Mouse (Mus musculus): ENCODE data around the gene Slc44a3. TPM values are rescaled to one million over a fixed set of nuclear protein-coding genes. Genes with fewer than 3 reads are reported as not detected.
A peak's percentile ranks its signal among the peaks of the same experiment; 100 is the strongest.

The Slc44a3 gene
- polyA plus RNA-seq (2016; fragmentation: Nextera tagmentation; extraction: Ambion mirVana), result 0.55 and 0.64 TPM in 2 replicates

DNA sequence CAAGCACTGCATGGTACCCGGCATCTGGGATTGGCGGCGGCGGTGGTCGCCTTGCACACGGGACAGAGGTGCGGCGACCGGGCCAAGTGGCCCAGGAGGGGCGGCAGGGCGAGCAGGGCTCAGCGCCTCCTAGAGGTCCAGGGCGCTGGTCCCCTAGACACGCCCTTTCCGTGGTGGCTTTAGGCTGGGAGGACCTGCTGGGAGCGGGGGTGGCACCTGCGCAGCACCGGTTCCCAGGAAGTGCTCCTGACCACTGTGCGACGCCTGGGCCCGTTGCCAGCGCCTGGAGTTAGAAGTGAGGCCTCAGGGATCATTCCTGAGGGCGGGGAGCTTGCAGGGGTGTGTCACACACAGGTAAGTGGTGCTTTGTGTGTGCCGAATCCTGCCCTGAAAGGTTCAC is at the start of gene Slc44a3:
Slc44a3 (minus strand) TSS at position 229 of the 400 bp plus-strand sequence.
- Histone ChIP-seq H3K27ac (no peak within 1 kb of the TSS), H3K27me3 (ENCODE audit: poor library complexity, severe bottlenecking) (peaks cover 60% of the 10 kb centered on the region)
- 2% methylated on average over 24 of the region's 24 CpGs for WGBS

DNA sequence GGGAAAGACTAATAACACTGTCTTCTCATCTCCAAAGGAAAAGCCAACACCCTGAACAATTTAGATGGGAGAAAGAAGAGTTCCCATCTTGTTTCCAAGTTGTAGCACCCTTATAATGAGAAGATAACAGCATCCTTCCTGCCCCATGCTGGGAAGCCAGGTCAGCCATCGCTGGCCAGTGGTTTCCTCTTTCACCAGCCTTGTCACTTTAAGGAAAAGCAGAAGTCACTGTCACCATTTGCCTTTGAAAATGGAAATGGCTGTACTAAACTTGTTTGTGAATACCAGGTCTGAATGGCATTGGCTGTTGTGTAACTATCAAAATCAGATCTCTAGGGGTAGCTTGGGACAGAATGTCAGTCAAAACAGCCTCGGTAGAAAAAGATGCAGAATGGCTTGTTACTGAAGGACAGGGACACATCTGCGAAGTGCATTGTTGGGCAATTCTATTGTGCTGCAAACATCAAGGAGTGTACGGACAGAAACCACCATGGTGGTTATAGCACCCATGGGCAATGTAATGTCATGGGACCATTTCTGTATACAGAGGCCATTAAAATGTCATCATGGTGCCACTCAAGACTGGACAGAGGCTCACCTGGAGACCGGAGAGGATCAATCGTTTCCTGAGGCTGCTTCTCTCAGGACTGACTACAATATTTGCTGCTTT is 47.8 kb upstream of the Slc44a3 start:
- Histone ChIP-seq H3K4me3 (no peak overlapping the region), H3K36me3 (replicated peaks) (no peaks in the 10 kb centered on the region), H3K9me3 (no peaks in the 10 kb centered on the region), H3K4me1 (peaks cover 15% of the 10 kb centered on the region), H3K27ac (no peak overlapping the region), H3K27me3 (ENCODE audit: poor library complexity, severe bottlenecking) (no peaks in the 10 kb centered on the region)
- no peak for DNase-seq (ENCODE audit: extremely low spot score, low spot score)
- WGBS, result 91% methylated on average over 6 of the region's 6 CpGs

More for the DNA sequence above, at the start of gene Slc44a3:
- Histone ChIP-seq H3K36me3 (replicated peaks) (no peaks in the 10 kb centered on the region), H3K9me3 (no peaks in the 10 kb centered on the region), H3K4me1 (peaks cover 13% of the 10 kb centered on the region), H3K4me3 (peak within 1 kb of the TSS; percentile 47)
- no peak for DNase-seq (ENCODE audit: extremely low spot score, low spot score)

DNA sequence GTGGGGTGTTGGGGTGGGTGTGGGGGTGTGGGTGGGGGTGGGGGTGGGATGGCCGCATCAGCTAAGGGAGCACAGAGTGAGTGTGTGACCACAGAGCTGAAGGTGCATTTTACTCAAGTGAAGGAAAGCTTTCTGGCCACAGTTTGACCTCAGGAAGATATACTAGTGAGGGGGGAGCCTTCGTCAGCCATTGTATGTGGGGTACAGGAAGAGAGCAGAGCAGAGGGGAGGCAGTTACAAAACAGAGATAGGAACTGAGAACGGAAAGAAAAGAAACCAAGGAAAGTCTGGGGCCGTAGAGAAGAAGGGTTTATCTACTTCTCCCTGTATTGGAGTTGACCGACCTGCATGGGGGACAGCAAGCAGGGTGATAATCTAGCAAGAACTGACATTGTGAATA is 47.2 kb upstream of the Slc44a3 start:
- H3K27ac ChIP-seq, result no peak overlapping the region
- no peak for DNase-seq (ENCODE audit: extremely low spot score, low spot score)

DNA sequence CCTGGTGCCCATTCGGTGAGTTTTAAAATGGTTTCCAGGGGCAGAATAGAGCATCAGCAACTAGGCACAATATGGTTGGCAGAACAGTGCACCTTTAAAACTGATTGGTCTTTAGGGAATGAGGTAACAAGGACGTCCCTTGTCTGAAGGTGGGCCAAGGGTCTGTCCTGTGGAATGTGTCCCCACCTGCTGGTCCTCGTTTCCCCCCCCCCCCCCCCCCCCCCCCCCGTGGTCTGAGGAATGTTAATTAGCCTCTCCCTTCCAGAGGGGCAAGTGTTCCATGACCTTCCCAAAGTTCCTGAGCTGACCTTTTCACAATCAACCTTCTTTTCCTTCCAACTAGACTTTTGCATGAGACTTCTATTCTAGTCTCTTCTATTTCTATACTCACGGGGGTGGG is 46.5 kb upstream of the Slc44a3 start:
- peaks cover 15% of the 10 kb centered on the region for H3K4me1 ChIP-seq
- H3K27ac ChIP-seq, result no peak overlapping the region
- no peak for DNase-seq (ENCODE audit: extremely low spot score, low spot score)
- H3K4me3 ChIP-seq, result no peak overlapping the region
- 62% methylated on average over 3 of the region's 5 CpGs for WGBS
- H3K9me3 ChIP-seq, result no peaks in the 10 kb centered on the region
- no peaks in the 10 kb centered on the region for H3K27me3 ChIP-seq (ENCODE audit: poor library complexity, severe bottlenecking)
- H3K36me3 ChIP-seq (replicated peaks), result no peaks in the 10 kb centered on the region

More for the DNA sequence above, 47.2 kb upstream of the Slc44a3 start:
- peaks cover 15% of the 10 kb centered on the region for H3K4me1 ChIP-seq
- no peaks in the 10 kb centered on the region for H3K27me3 ChIP-seq (ENCODE audit: poor library complexity, severe bottlenecking)
- no peaks in the 10 kb centered on the region for H3K9me3 ChIP-seq
- H3K36me3 ChIP-seq (replicated peaks), result no peaks in the 10 kb centered on the region
- H3K4me3 ChIP-seq, result no peak overlapping the region
- WGBS, result 89% methylated on average over 5 of the region's 5 CpGs

DNA sequence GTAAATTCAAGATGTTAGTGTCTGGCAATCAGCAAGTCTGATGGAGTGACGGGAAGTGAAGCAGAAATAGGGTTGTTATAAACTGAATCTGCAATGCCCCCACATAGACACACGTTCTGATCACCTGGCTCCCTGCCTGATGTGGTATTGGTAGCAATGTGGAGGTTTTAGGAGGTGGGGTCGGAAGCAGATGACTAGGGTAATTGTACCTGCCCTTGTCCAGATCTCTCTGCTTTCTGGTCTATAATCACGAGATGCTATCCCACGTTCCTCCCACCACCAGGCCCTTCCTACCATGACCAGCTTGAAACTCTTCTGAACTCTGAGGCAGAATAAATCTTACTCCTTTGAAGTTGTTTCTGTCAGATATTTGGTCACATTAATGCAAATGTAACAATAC is 45.4 kb upstream of the Slc44a3 start:
- WGBS, result 94% methylated on average over 5 of the region's 5 CpGs
- Histone ChIP-seq H3K9me3 (no peaks in the 10 kb centered on the region; the same call in 1 of the 2 replicates), H3K27me3 (ENCODE audit: poor library complexity, severe bottlenecking) (no peaks in the 10 kb centered on the region), H3K36me3 (replicated peaks) (no peaks in the 10 kb centered on the region), H3K4me3 (no peak overlapping the region), H3K4me1 (peaks cover 15% of the 10 kb centered on the region), H3K27ac (peak overlapping the region; percentile 71)
- no peak for DNase-seq (ENCODE audit: extremely low spot score, low spot score)

DNA sequence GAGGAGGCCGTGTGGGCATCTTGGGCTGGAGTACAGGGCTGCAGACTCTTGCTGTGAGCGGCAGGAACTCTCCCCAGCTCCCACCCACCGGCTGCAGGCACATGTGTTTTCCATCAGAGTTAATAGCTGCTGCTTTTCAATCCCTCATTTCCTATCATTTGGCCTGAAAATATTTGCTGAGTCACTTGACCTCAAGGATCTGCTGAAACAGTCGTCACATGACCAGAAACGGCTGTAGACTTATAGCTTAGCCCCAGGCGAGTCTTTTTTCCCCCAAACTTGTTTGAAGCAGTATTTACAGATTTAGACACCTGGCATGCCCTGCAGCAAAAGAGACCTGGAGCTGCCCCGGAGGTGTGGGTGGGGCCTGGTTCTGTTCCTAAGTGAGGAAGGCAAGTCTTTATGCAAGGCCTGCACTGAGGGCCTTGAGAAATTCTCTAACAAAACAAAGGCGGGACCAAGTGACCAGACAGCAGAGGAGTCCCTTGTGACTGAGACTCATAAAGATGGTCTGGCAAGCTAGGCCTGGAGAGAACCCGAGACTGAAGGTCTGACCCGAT is 44.9 kb upstream of the Slc44a3 start:
- H3K27me3 ChIP-seq (ENCODE audit: poor library complexity, severe bottlenecking), result no peaks in the 10 kb centered on the region
- H3K9me3 ChIP-seq, result no peaks in the 10 kb centered on the region; the same call in 1 of the 2 replicates
- peak; percentile 48 for DNase-seq (ENCODE audit: extremely low spot score, low spot score)
- WGBS, result 54% methylated on average over 10 of the region's 10 CpGs
- H3K4me1 ChIP-seq, result peaks cover 15% of the 10 kb centered on the region
- H3K36me3 ChIP-seq (replicated peaks), result no peaks in the 10 kb centered on the region
- H3K4me3 ChIP-seq, result no peak overlapping the region
- peak overlapping the region; percentile 71 for H3K27ac ChIP-seq

DNA sequence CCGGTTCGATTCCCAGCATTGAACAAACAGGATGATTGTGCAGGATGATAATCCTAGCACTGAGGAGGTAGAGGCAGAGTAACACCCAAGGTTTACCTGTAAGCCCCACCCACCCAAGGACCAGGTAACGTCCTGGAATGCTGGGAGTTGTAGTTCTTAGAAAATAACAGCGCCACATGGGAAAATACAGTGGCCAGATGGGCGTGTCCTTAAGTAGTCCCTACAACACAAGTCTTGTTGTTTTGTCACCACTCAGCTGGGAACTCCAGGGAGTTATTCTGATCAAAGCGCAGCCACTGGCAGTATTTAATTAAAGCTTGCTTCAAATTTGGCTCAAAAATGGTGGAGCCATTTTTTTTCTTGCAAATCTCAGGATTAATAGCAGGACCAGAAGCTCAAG is 44.2 kb upstream of the Slc44a3 start:
- DNase-seq (ENCODE audit: extremely low spot score, low spot score), result no peak
- Histone ChIP-seq H3K4me1 (peaks cover 15% of the 10 kb centered on the region), H3K9me3 (no peaks in the 10 kb centered on the region; the same call in 1 of the 2 replicates), H3K27ac (no peak overlapping the region), H3K4me3 (no peak overlapping the region), H3K36me3 (replicated peaks) (no peaks in the 10 kb centered on the region), H3K27me3 (ENCODE audit: poor library complexity, severe bottlenecking) (no peaks in the 10 kb centered on the region)
- whole genome bisulfite sequencing, result 60% methylated on average over 6 of the region's 6 CpGs

DNA sequence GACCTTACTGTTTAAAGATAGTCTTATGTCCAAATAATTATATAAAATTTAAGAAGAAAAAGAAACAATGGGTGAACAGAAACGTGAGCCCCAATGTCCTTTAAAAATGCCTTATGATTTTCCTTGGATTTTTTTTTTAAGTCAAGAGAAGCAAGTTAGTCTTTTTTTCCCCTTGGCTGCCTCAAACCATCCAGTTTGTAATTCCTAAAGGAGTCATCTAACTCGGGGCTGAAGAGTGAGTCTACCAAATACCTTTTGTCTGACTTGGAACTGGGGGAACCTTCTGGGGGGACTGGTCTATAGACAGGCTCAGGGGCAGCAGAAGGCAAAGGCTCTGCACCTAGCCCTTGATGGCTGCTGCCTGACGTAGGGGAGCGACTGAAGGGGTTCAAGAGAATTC is 42.2 kb upstream of the Slc44a3 start:
- Histone ChIP-seq H3K4me1 (peaks cover 18% of the 10 kb centered on the region), H3K9me3 (no peaks in the 10 kb centered on the region; the same call in 1 of the 2 replicates), H3K4me3 (no peak overlapping the region), H3K27me3 (ENCODE audit: poor library complexity, severe bottlenecking) (no peaks in the 10 kb centered on the region), H3K27ac (no peak overlapping the region), H3K36me3 (replicated peaks) (no peaks in the 10 kb centered on the region)
- DNase-seq (ENCODE audit: extremely low spot score, low spot score), result no peak
- 90% methylated on average over 4 of the region's 4 CpGs for WGBS

DNA sequence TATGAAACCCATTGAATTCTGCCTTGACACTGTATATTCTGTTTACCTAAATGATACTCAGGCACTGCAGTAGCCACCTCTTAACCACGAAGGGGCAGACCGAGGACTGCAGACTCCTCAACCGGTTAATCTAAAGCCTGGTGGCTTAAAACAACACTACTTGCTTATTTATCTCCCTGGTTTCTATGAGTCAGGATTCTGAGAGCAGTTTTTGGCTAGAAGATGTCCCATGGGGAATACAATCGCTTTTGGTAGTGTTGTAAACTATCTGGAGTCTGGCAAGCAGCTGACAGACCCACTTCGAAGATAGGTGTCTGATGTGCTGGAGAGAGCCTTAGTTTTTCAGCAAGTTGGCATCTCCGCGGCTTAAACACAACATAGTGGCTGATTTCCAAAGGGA is 41.7 kb upstream of the Slc44a3 start:
- WGBS, result 94% methylated on average over 7 of the region's 7 CpGs
- Histone ChIP-seq H3K27me3 (ENCODE audit: poor library complexity, severe bottlenecking) (no peaks in the 10 kb centered on the region), H3K4me3 (no peak overlapping the region), H3K9me3 (no peaks in the 10 kb centered on the region; the same call in 1 of the 2 replicates), H3K27ac (no peak overlapping the region), H3K4me1 (peaks cover 18% of the 10 kb centered on the region), H3K36me3 (replicated peaks) (no peaks in the 10 kb centered on the region)
- DNase-seq (ENCODE audit: extremely low spot score, low spot score), result no peak

DNA sequence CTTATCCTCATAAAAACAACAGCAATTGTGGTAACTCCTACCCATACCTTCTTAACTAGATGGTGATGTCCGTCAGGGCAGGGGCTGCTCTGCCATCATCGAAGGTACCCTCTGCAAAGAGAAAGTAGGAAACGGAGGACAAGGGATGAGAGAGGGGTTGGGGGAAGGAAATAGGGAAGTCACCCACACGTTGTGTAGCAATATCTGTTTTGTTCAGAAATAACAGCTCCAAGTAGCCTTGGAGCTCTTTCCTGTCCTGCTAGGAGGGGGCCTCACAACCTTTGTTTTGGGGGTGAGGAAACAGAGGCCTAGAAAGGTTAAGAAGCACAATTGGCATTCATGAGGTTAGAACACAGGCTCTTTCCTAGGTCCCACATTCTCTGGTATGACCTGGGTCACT is 39.3 kb upstream of the Slc44a3 start:
- Histone ChIP-seq H3K36me3 (replicated peaks) (no peaks in the 10 kb centered on the region), H3K4me1 (peaks cover 7% of the 10 kb centered on the region; the same call in 1 of the 2 replicates), H3K4me3 (no peak overlapping the region), H3K27me3 (ENCODE audit: poor library complexity, severe bottlenecking) (no peaks in the 10 kb centered on the region), H3K27ac (no peak overlapping the region), H3K9me3 (no peaks in the 10 kb centered on the region; the same call in 1 of the 2 replicates)
- WGBS, result 85% methylated on average over 4 of the region's 4 CpGs
- DNase-seq (ENCODE audit: extremely low spot score, low spot score), result no peak

DNA sequence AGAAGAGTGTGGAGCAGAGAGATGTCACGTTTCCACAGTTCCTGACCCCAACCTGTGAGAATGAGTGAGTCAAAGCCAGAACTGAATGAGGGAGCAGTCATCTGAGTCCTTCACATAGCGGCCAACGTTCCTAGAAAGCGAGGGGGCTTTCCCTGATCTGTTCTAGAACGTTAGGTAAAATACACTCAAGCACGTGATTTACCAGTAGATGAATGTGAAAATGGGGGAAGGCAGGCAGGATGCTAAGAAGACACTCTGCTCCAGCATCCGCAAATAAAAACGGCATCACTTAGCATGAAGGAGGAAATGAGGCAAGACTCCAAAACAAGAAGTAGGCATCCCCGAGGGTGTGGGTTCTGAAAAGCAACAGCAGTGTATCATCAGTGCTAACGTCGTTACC is 38.4 kb upstream of the Slc44a3 start:
- Histone ChIP-seq H3K4me3 (no peak overlapping the region), H3K36me3 (replicated peaks) (no peaks in the 10 kb centered on the region), H3K27ac (no peak overlapping the region), H3K4me1 (peaks cover 3% of the 10 kb centered on the region; the same call in 1 of the 2 replicates), H3K9me3 (no peaks in the 10 kb centered on the region; the same call in 1 of the 2 replicates), H3K27me3 (ENCODE audit: poor library complexity, severe bottlenecking) (no peaks in the 10 kb centered on the region)
- no peak for DNase-seq (ENCODE audit: extremely low spot score, low spot score)
- WGBS, result 91% methylated on average over 11 of the region's 11 CpGs

DNA sequence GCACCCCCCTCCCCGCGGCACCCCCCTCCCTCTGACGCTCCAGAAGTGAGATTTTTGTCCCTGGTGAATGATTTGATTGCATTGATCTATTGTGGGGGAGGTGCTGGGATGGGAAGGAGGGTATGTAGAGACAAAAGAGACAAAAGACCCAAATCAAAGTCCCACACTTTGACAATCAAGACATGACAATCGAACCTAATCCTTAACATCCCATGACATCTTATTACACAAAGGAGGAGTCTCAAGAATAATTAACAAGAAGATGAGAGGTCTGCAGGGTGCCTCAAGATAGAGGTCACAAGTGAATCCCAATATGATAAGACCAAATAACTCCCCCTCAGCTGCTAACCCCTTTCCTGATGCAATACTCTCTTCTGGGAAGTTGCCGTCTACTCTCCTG is 37.6 kb upstream of the Slc44a3 start:
- Histone ChIP-seq H3K4me3 (no peak overlapping the region), H3K4me1 (peaks cover 3% of the 10 kb centered on the region; the same call in 1 of the 2 replicates), H3K9me3 (no peaks in the 10 kb centered on the region; the same call in 1 of the 2 replicates), H3K27me3 (ENCODE audit: poor library complexity, severe bottlenecking) (no peaks in the 10 kb centered on the region), H3K36me3 (replicated peaks) (no peaks in the 10 kb centered on the region), H3K27ac (no peak overlapping the region)
- WGBS, result 66% methylated on average over 5 of the region's 5 CpGs
- DNase-seq (ENCODE audit: extremely low spot score, low spot score), result no peak

DNA sequence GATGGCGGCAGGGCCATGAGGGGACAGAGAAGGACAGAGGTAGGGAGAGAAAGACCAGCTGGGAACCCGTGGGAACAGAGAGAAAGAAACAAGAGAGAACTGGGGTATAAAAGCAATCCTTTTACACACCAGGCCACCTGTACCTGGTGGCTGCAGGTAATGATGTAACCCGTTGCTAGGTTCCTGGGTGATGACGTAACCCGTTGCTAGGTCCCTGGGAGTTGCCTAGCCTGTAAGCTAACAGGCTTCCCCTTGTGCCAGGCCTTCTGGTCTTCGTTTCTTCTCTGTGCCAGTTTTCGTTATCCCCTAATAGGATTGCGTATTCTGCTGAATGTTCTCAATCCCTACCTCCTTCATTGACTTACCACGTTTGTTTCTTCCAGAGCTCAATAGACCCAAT is 36.8 kb upstream of the Slc44a3 start:
- Histone ChIP-seq H3K9me3 (no peaks in the 10 kb centered on the region; the same call in 1 of the 2 replicates), H3K36me3 (replicated peaks) (no peaks in the 10 kb centered on the region), H3K4me3 (no peak overlapping the region), H3K27me3 (ENCODE audit: poor library complexity, severe bottlenecking) (no peaks in the 10 kb centered on the region), H3K4me1 (peaks cover 3% of the 10 kb centered on the region; the same call in 1 of the 2 replicates), H3K27ac (no peak overlapping the region)
- no peak for DNase-seq (ENCODE audit: extremely low spot score, low spot score)
- 85% methylated on average over 9 of the region's 9 CpGs for whole genome bisulfite sequencing

Data from forebrain, embryonic 10.5 days (tissue).